Mouse (Mus musculus) CD4-positive, CD25-positive, alpha-beta regulatory T cell, adult 2 months (primary cell): ENCODE measurements around the gene L3mbtl1.
A peak's percentile ranks its signal among the peaks of the same experiment; 100 is the strongest.

Experiments
- DNase-seq: peaks from one replicate; pipeline ENCODE4 v3.0.0-alpha.2; 2012; ENCODE audit warnings: low read depth, low spot score

The L3mbtl1 gene

DNA sequence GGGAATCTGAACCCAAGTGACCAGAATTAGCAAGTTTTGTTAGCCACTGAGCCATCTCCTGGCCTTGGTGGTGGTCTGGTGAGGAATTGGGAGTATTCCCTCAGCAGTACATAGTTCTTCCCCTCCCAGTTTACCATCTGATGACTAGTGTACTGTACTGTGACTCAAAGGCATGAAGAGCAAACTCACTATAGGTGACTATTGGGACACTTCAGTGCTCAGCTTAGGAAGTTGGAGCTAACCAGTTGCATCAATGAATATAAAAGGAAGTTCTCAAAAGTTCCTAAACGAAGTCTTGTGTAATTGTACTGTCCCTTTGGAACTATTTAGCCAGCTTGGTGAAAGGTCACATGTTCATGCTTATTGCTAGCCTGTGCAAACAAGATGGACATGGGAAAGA is 3.7 kb upstream of the L3mbtl1 start:
- DNase-seq: no peak

DNA sequence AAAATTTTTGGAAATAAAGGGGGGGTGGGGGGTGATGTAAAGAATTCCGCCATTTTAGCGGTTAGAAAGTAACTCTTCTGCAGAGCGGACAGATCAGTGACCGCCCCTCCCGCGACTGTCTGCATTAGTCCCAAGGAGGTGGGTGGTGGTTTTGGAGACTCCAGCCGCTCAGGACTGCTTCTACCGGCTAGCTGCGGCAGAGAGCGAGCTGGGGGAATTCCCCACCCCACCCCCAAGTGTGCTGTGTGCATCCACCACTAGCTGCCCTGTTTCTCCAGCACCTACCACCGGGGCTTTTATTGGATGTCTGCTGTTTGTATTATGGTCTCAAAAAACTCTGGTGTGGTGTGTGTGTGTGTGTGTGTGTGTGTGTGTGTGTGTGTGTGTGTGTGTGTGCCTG is 659 bp downstream of the L3mbtl1 start:
- peak; percentile 51 for DNase-seq

DNA sequence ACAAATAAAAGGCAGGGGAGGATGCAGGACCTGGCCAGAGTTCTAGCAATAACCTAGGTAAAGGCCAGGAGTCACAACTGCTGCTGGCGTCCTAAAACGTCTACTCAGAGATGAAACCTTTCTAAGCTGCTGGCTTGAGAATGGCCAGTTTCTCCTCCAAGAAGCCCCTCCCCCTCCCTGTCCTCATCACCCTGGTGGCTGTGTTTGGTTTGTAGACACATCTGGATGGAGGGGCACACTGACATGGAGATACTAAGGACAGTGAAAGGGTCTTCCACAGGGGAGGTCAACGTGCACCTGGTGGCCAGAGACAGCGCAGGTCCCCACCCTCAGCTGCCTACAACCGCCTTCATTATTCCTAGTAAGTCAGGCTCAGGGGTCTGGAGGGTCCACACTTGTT is 3.7 kb downstream of the L3mbtl1 start:
- no peak for DNase-seq

DNA sequence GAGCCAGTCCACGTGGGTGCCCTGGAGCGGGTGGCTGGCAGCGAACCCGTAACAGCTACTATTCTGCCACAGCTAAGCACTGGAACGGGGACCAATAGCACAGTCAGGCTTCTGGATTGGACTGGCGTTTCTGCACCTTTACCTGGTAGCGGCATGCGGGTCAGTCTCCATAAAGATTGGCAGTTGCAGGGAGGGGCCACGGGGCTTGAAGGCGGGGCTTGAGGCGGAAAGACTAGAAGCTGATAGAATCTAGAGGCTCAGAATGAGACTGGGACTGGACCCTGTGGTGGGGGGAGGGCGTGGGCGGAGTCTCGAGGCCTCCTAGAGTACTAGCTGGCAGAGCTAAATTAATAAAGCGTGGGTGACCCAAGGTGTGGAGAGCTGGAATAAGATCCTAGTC is 4.5 kb downstream of the L3mbtl1 start:
- DNase-seq: no peak

DNA sequence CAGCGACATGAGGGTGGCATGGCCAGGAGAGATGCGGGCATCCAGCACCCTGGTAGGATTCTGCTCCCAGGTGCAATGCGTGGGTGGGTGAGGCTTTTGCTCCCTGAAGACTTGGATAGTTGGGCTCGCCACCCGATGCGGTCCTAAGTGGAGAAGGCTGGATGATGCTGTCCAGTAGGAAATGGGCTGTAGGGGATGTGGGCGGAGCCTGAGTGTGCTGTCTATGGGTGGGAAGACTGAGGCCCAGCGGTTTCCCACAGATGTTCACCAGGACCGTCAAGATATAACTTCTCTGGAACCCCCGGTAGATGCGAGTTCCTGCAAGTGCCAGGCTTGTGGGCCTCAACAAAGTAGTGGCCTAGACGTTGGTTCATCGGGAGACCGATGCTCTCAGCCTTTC is 4.9 kb downstream of the L3mbtl1 start:
- no peak for DNase-seq

DNA sequence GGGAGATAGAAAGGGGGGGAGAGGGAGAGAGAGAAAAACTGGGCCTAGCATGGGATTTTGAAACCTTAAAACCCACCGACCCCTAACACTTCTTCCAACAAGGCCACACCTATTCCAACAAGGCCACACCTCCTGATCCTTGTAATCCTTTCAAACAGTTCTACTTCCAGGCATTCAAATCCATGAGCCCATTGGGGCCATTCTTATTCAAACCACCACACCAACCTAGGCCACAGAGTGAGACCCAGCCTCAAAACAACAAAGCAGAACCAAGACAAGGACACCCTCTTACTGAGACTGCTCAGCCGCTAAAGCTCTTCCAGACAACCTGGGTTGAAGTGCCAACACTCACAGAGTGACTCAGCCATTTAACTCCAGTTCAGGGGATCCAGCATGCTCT is 7.5 kb downstream of the L3mbtl1 start:
- DNase-seq: no peak

DNA sequence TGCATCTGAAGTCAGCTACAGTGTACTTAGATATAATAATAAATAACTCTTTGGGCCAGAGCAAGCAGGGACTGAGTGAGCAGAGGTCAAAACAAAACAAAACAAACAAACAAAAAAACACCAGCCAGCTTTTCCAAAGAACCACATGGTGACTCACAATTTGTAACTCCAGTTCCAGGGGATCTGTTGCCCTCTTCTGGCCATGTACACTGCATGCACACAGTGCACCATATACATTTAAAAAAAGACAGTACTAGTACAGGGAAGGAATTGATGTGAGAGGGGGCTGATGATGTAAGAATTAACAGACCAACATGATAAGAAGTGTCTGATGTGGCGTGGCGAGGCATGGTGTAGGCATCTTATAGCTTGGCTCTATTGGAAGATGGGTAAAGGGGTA is 13.6 kb downstream of the L3mbtl1 start:
- DNase-seq: no peak

DNA sequence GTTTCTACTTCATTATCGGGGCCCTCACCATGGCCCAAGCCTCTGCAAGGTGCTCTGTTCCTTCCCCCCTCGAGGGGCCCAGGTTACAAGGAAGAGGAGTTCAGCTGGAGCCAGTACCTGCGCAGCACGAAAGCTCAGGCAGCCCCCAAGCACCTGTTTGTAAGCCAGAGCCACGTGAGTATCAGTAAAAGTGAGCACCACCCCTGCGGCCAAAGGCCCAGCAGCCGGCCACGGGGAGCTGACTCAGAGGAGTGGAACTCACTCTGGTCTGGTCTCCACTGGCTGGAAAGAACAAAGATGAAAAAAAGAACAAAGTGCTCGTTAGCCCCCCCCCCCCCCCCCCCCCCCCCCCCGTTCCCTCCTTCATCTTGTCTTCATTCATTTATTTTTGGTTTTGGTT is 18.0 kb downstream of the L3mbtl1 start:
- no peak for DNase-seq

DNA sequence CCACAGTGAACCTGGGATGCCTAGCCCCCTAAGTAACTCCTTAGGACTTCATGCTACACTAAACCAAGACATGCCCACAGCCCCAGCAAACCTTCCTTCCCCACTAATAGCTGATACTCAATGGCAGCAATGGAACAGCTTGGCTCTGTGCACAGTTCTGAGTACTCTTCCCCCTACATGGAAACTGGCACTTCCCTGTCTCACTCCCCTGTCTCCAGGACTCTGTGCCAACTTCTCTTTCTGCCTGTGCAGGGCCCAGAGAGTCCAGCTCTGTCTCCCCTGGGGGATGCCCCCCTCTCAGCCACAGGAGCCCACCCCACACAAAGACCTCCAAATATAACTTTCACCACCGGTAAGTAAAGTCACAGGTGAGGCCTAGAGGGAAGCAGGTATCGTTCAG is 23.5 kb downstream of the L3mbtl1 start:
- DNase-seq: no peak

DNA sequence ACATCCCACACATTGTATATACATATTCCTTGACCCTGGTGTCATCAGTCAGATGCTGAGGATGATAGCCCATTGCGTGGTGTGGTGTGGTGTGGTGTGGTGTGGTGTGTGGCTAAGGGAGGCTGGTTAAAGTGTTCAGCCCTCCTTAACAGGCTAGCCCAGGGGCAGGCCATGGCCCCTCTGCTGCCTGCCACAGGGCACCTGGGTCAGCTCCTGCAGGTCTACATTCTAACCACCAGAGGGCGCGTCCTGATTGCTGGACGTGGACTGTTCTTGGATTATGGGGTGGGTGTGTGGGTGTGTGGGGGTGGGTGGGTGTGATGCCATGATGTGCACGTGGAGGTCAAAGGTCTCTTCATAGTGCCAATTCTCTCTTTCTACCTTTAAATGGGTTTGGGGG is 25.1 kb downstream of the L3mbtl1 start:
- peak; percentile 69 for DNase-seq

DNA sequence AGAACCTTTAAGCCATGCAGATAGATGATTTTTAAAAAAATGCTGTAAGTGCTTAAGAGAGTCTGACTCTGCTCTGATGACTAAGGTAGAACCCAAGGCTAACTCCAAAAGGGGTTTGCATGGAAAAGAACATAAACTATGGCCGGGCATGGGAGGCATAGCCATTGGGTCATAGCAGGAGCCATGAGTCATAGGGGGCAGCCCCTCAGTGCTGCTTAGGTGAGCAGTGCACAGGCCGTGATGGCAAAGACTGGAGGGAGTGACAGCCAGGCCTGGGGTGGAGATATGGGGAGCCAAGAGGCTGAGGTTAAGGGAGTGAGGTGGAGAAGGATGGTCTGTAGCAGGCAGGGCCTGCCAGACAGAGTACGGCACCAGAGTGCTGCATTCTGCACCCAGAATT is 25.8 kb downstream of the L3mbtl1 start:
- DNase-seq: no peak

DNA sequence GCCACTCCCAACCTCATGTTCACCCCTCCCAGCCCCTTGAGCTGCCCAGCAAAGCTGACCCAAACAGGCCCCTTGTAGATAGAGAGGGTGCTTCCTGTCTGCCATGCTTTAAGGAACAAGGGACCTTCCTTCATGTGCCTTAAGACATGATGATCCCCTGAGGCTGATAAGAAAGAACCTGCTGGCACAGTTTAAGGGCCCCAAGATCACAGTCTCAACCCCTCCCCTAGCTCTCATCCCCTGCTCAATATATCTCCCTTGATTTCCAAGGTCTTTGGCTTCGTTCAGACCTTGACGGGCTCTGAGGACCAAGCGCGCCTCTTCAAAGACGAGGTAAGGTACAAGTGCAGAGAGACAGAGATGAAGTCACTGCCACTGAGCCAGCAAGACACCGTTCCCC is 27.6 kb downstream of the L3mbtl1 start:
- DNase-seq: no peak

DNA sequence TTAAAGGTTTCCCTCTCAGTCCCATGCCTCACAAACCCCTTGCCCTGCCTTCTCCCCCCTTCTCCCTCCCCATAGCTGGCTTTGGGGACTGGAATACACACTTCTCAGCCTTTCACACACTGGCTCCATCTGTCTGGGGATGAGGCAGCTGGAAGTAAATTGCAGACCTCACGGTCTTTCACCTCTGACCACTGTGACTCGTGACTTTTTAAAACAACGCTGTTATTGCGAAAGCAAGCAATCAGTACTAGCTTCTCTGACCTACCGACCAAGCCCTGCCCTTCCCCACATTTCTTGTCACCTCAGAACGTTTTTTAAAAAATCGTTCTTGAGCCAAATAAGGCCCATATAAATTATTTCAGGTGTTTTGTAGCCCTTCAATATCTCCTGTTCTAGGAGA is 29.5 kb downstream of the L3mbtl1 start:
- no peak for DNase-seq

DNA sequence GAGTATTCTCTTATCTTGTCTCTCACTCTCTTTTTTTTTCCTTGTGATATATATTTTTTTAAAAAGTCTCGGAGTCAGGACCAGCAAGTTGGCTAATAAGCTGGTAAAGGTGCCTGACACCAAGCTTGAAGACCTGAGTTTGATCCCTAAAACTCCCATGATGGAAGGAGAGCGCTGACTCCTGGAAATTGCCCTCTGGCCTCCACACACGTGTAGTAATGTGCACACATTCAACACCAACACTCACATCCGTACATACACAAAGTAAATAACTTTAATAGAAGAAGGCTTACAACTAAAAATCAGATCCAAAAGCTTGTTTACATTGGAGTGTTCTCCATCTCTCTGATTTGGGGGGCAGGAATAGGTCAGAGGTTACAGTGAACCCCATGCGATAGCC is 29.9 kb downstream of the L3mbtl1 start:
- no peak for DNase-seq

DNA sequence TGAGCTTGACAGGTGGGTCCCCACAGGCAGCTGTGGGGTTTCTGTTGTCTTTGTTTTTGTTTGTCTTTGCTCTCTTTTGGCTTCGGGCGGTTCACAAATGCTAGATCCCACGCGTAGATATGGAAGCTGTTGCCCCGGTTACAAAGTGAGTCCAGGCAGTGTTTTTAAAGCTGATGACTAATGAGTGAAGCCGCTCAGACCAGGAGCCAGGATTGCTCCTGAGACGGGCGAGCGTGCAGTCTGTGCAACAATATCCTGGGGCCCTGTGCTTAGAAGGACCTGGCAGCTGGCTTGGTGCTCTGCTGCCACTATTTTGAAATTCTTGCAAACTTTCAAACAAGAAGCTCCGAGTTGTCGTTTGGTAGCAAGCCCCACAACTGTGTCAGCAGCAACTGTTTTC is 30.4 kb downstream of the L3mbtl1 start:
- no peak for DNase-seq

DNA sequence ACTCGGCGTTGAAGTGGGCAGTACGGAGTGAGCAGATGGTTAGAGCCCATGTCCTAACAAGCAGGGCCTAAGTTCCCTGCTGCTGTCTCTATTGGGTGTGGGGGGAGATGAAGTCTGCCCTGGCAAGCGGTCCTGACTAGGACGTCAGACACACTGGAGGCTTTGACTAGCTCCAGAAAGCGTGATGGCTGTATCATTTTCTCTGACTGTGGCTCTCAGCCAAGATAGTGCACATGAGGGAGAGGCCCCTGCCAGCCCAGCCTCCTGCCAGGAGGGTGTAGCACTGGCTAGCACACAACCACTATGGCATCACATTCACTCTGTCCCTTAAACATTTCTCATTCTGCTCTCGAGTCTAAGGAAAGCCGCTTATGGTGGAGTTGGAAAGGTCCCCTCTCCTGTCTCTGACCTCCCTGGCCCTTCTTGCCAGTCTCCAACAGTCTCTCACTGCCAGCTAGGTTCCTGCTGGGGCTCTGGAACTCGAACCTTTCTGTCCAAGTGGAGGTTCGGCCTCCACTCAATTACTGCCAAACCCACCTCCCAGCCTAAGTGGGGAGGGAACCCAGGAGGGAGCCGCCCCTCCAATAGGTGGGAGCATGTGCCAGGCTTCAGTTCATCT is 32.0 kb downstream of the L3mbtl1 start:
- no peak for DNase-seq

DNA sequence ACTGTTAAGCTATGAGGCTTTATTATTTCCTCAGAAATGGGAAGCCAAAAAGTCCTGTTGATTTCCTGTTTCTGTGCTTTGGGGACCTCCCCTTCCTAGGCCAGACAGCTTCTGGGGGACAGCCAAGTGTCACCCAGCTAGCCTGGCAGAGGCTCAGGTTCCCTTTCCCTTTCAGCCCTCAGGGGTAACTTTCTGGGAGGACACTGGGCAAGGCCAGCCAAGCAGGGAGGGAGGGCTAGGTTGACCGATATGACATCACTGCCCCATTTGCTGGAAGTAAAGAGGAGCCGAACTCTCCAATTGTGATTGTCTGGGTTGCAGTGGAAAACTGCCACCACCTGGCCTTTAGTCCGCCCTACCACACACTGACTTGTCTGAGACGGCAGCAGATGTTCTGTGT is 32.7 kb downstream of the L3mbtl1 start:
- DNase-seq: no peak

DNA sequence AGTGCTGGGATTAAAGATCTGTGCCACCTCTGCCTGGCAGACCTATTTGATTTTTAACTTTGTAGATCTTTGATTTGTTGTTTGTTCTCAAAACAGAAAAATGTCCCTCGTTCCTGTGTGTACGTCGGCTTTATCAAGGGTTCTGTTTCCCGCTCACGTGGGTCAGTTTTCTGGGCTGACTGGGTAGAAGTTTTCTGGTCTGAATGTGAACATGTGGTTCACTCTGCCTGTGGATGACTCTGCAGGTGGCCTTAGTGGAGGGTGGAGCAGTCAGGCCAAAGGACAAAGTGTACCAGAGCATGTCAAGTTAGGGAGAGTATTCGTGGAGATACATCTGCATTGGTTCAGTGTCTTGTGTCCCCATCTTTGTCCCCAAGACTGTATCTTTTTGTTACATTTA is 41.1 kb downstream of the L3mbtl1 start:
- DNase-seq: no peak

DNA sequence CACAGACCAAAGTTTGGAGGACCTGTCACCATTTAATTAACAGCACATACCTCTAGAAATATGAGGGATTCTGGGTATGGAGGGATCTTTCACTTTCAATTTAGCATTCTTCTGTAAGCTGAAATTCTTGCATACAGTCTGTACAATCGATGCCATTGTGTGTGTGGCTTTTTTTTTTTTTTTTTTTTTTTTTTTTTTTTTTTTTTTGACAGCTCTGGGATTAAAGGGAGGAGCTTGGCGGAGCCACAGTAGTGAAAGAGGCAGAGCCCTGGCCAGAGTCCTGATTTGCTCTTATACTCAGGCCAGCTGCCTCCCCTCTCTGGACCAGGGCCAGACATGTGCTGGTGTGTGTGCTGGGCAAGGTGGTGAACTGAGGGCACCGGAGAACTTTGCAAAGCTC is 42.7 kb downstream of the L3mbtl1 start:
- no peak for DNase-seq

DNA sequence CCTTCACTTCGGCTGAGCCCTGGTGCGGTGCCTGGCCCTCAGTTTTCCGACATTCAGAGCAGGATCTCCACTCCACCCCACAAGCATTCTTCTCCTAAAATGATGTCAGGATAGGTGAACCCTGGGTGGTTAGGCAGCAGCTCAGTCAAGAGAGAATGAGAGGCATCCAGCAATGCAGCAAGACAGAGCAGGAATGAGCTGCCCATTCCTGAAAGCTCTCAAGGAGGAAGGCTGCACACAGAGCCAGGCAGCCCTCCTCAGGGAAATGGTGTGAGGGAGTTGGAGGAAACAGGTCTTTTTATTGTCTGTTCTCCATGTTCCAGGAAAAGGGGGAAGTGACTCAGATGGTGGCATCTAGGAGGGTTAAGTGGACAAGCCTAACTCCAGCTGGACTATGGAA is 43.5 kb downstream of the L3mbtl1 start:
- DNase-seq: no peak

DNA sequence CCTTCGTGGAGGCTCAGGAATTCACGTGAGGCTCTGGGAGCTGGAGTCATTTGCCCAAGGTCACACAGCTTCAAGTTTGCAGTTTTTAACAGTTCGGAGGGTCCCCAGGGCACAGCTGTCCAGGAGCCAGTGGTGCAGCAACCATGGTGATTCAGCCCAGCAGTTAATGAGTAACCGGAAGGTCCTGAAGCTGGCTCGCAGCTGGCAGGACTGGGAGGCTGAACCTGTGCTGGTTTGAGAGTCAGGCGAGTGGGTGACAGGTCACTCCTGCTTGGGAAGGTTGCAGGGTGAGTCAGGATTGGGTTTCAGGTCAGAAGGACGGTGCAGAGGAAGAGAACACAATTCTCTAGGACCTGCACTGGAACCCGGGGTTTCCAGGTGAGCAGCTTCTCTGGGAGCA is 43.9 kb downstream of the L3mbtl1 start, which contains the start of gene Sgk2:
Gene Sgk2 (plus strand): TSS at position 113 of the 400 bp plus-strand sequence.
- no peak for DNase-seq

DNA sequence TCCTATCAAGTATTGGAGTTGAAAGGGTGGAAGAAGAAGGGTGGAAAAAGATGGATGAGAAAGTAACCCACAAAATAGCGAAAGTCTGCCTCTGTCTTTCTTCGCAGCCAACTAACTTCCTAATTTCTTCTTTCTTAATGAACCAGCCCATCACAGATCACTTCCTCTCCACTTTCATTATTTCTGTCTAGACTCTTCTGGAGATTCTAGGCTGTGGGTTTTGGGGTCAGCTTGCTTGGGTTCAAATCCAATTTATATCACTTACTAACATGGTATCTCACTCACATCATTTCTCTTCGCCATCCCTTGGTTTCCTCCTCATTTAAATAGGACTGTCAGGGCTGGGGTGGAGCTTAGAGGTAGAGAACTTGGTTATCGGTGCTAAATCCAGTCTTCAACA is 45.0 kb downstream of the L3mbtl1 start:
- DNase-seq: no peak

DNA sequence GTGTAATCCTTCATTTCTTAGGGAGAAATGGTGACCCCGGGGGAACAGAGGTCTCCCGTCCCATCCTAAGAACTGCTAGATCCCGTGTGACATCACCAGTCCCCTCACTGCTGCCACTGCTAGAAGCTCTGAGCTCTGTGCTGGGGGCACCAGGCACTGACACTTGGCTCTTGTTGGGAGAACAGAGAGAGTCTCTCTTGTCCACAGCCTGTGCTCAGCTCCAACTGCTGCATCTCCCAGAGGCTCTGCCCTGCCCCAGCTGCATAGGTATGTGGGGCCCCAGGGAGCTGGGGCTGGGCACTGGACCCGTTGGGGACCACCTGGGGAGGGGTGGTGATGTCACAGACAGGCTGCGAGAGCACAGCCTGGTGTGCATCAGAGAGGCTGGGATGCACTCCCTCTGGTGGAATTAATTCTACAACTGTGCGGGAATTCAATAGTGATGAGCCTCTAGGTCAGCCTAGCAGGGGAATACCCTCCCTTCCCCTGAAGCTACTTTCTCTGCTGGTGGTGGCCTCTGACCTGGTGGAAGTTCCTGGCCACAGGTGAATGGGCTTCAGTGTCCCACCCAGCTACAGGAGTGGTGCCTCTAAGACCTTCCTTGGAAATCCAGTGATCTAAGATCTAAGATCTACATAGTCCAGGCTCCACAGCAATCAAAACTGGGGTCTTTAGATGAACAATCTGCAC is 48.3 kb downstream of the L3mbtl1 start:
- DNase-seq: no peak

DNA sequence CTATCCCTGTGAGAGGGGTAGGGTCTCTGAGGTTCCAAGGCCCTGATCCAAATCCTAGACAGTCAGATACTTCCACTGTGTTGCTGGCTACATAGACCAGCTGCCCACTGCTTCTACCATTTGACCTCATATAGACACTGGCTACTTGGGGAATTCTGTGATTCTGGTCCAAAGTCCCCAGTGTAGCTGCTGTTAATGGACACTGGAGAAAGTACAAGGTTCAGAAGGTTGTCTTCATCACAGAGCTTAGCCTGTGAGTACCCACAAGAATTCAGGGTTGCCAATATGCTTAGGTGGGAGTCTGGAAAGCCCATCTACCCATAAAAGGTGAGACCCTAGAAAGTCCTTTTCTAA is 48.8 kb downstream of the L3mbtl1 start:
- no peak for DNase-seq
